Mouse (Mus musculus) liver, embryonic 14.5 days (tissue): ENCODE measurements around the gene Trim15. TPM values are rescaled to one million over a fixed set of nuclear protein-coding genes. Genes with fewer than 3 reads are reported as not detected.
"Not testable (repeated sequence)": the region's sequence is repeated elsewhere in the genome, so short reads cannot be mapped to it uniquely, and the experiment has no call there.

Experiments
- ATAC-seq: fragments of 200-750 bp; cut with Nextera tagmentation; 2 replicates; pipeline ENCODE4 v1.8.0; 2017; ENCODE audit warnings: moderate number of reproducible peaks, mild to moderate bottlenecking, moderate library complexity; ENCODE audit not compliant: insufficient read depth
- DNase-seq, 3 experiments: peaks; one replicate each; pipeline ENCODE4 v3.0.0-alpha.2; 2012 to 2013; ENCODE audit warnings: low read depth in 3 of 3, low spot score in 3 of 3
- H3K27ac ChIP-seq: fragments of 300-500 bp; sonication (generic); 2 replicates; pipeline ENCODE4 v1.5.1; 2014; ENCODE audit warnings: moderate library complexity, mild to moderate bottlenecking, control low read depth, inconsistent platforms
- H3K27me3 ChIP-seq: fragments of 300-500 bp; sonication (generic); 2 replicates; pipeline ENCODE4 v1.6.1; 2014; ENCODE audit warnings: mild to moderate bottlenecking, low read length, moderate library complexity; ENCODE audit not compliant: control insufficient read depth, insufficient read depth
- H3K36me3 ChIP-seq: fragments of 300-500 bp; sonication (generic); replicated peaks from 2 replicates; pipeline ENCODE4 v1.6.1; 2014; ENCODE audit warnings: low read depth; ENCODE audit not compliant: control insufficient read depth, insufficient read depth
- H3K4me1 ChIP-seq, 2 experiments: fragments of 200-500 bp in 1 of 2; fragments of 300-500 bp in 1 of 2; sonication (generic) in 1 of 2; replicated peaks; 2 replicates each; pipeline ENCODE4 v1.6.1; 2012 to 2014; ENCODE audit warnings: antibody characterized with exemption in 1 of 2, inconsistent platforms in 1 of 2, low read length in 1 of 2; ENCODE audit not compliant: control insufficient read depth in 2 of 2, insufficient read depth in 2 of 2
- H3K4me2 ChIP-seq: fragments of 300-500 bp; sonication (generic); 2 replicates; pipeline ENCODE4 v1.6.1; 2014; ENCODE audit warnings: low read depth, mild to moderate bottlenecking, control low read depth, moderate library complexity
- H3K4me3 ChIP-seq, 2 experiments: fragments of 200-500 bp in 1 of 2; fragments of 300-500 bp in 1 of 2; sonication (generic) in 1 of 2; 2 replicates each; pipeline ENCODE4 v1.5.1; 2012 to 2014; ENCODE audit warnings: low read depth in 2 of 2, low read length in 2 of 2, mild to moderate bottlenecking in 2 of 2, control low read depth in 1 of 2, inconsistent platforms in 1 of 2, moderate library complexity in 1 of 2; ENCODE audit not compliant: insufficient read depth in 1 of 2
- H3K9ac ChIP-seq: fragments of 300-500 bp; sonication (generic); replicated peaks from 2 replicates; pipeline ENCODE4 v1.6.1; 2014; ENCODE audit warnings: mild to moderate bottlenecking, control low read depth, moderate library complexity
- H3K9me3 ChIP-seq: fragments of 300-500 bp; sonication (generic); 2 replicates; pipeline ENCODE4 v1.6.1; 2016; ENCODE audit warnings: low read length, mixed read lengths; ENCODE audit not compliant: control insufficient read depth
- CTCF ChIP-seq: IDR thresholded peaks from 2 replicates; pipeline ENCODE4 v1.5.1; 2016; ENCODE audit warnings: antibody characterized with exemption, low read depth, control low read depth
- EP300 ChIP-seq: IDR thresholded peaks from 2 replicates; pipeline ENCODE4 v1.6.1; 2016; ENCODE audit warnings: antibody characterized with exemption, low read depth
- WGBS: fragments of 180-500 bp; shearing (Covaris S2); extraction: QIAGEN DNeasy Blood & Tissue Kit; methylation state at CpG from one replicate; pipeline ENCODE4 v1.1.7; 2014; ENCODE audit not compliant: insufficient replicate concordance; 5-methylcytosine and 5-hydroxymethylcytosine counted together
- polyA plus RNA-seq, 2 experiments: library from polyadenylated mRNA; depleted of rRNA in 1 of 2; stranded (reverse) in 1 of 2; unstranded in 1 of 2; fragments of >200 nt; fragmentation: Nextera tagmentation in 1 of 2; extraction: Ambion mirVana in 1 of 2; gene quantifications; 2 replicates each; pipeline versions ENCODE4 v1.2.1 to v1.2.3; 2012 to 2014

Gene Trim15
- polyA plus RNA-seq, 2 experiments, result 0.26 to 0.32 TPM

GRCm38 (mm10) chr17:36835591-36836426 is 31.2 kb downstream of the Trim15 start:
- peak; percentile 46 to 61 (median 59) for DNase-seq
- Histone ChIP-seq H3K4me1 (peaks cover 11 to 13% of the 10 kb centered on the region in 2 experiments), H3K4me3 (peak overlapping the region; percentile 64 to 67; a peak in 3 of 4 replicates), H3K27me3 (no peaks in the 10 kb centered on the region), H3K27ac (peak overlapping the region; percentile 63), H3K36me3 (no peaks in the 10 kb centered on the region), H3K9me3 (no peaks in the 10 kb centered on the region), H3K9ac (peak overlapping the region; percentile 49), H3K4me2 (peak overlapping the region; percentile 80)
- peak; percentile 9; the same call in 1 of the 2 replicates for ATAC-seq
- no peak for TF ChIP-seq EP300
- TF ChIP-seq CTCF, result peak; percentile 60
- WGBS, result 24% methylated on average over 12 of the region's 12 CpGs

GRCm38 (mm10) chr17:36832694-36833093 is 34.3 kb downstream of the Trim15 start:
- TF ChIP-seq CTCF (no peak), EP300 (no peak)
- Histone ChIP-seq H3K4me2 (no peak overlapping the region), H3K4me3 (no peak overlapping the region), H3K36me3 (no peaks in the 10 kb centered on the region), H3K9ac (no peak overlapping the region), H3K9me3 (no peaks in the 10 kb centered on the region), H3K27me3 (peaks cover 3% of the 10 kb centered on the region; the same call in 1 of the 2 replicates), H3K27ac (no peak overlapping the region), H3K4me1 (peaks cover 7 to 15% of the 10 kb centered on the region in 2 experiments)
- WGBS, result 46% methylated on average over 4 of the region's 4 CpGs
- no peak for ATAC-seq
- no peak for DNase-seq

- no peaks in the 10 kb centered on the region for H3K9me3 ChIP-seq
- H3K4me2 ChIP-seq, result no peak overlapping the region
- DNase-seq (no peak), ATAC-seq (no peak)
- no peak for TF ChIP-seq CTCF
- no peak for TF ChIP-seq EP300
- no peak overlapping the region for H3K4me3 ChIP-seq
- H3K27ac ChIP-seq, result no peak overlapping the region
- WGBS, result 52% methylated on average over 3 of the region's 3 CpGs
- H3K27me3 ChIP-seq, result peaks cover 3% of the 10 kb centered on the region; the same call in 1 of the 2 replicates
- H3K9ac ChIP-seq, result no peak overlapping the region
- H3K36me3 ChIP-seq, result no peaks in the 10 kb centered on the region
- H3K4me1 ChIP-seq, result peaks cover 0 to 5% of the 10 kb centered on the region in 2 experiments; a peak in 2 of 4 replicates
These were observed 36.5 kb downstream of the Trim15 start for GRCm38 (mm10) chr17:36830470-36830869.

- Histone ChIP-seq H3K27me3 (peaks cover 3% of the 10 kb centered on the region; the same call in 1 of the 2 replicates), H3K4me1 (peaks cover 0 to 5% of the 10 kb centered on the region in 2 experiments; a peak in 2 of 4 replicates), H3K4me3 (no peak overlapping the region), H3K9me3 (no peaks in the 10 kb centered on the region), H3K36me3 (no peaks in the 10 kb centered on the region), H3K4me2 (no peak overlapping the region), H3K27ac (no peak overlapping the region), H3K9ac (no peak overlapping the region)
- DNase-seq (no peak), ATAC-seq (no peak; the same call in 1 of the 2 replicates)
- TF ChIP-seq EP300 (peak; percentile 38; the same call in 1 of the 2 replicates), CTCF (no peak)
- whole genome bisulfite sequencing, result 41% methylated on average over 2 of the region's 2 CpGs
These were observed 38.5 kb downstream of the Trim15 start for GRCm38 (mm10) chr17:36828488-36828887.

- not testable (repeated sequence) for H3K4me2 ChIP-seq, H3K4me3 ChIP-seq, H3K27ac ChIP-seq, H3K4me1 ChIP-seq, H3K9ac ChIP-seq, H3K9me3 ChIP-seq, H3K27me3 ChIP-seq, H3K36me3 ChIP-seq
- 14% methylated on average over 5 of the region's 5 CpGs for WGBS
- peak; percentile 86 for TF ChIP-seq CTCF
- peak; percentile 35 to 46 (median 46) for DNase-seq
- peak; percentile 42; the same call in 1 of the 2 replicates for ATAC-seq
These were observed 41.0 kb downstream of the Trim15 start for GRCm38 (mm10) chr17:36826002-36826401.
